Mouse (Mus musculus) liver, adult 2 months (tissue): Measurements from ENCODE around the gene Panx1.

Experiments used
- CTCF ChIP-seq: fragments of 200-500 bp; IDR thresholded peaks from 2 replicates; pipeline ENCODE4 v1.5.1; 2011; ENCODE audit warnings: low read depth, low read length, control low read depth
- POLR2A ChIP-seq: fragments of 200-500 bp; IDR thresholded peaks from 2 replicates; pipeline ENCODE4 v1.6.1; 2011; ENCODE audit warnings: low read length, control low read depth; ENCODE audit not compliant: insufficient read depth; ENCODE audit errors: extremely low read depth

GRCm38 (mm10) chr9:15002995-15003613, 42.2 kb downstream of the Panx1 start:
- TF ChIP-seq CTCF (no peak), POLR2A (no peak)
